Comparison of ENCODE assay signal across 9 mouse cellular contexts in genomic region chr19:43584788-43585187, GRCm38 (mm10). TPM values are rescaled to one million over a fixed set of nuclear protein-coding genes. Genes with fewer than 3 reads are reported as not detected.
A peak's percentile ranks its signal among the peaks of the same experiment; 100 is the strongest.
DNase-seq lines count a peak whose midpoint lies in the region; ATAC-seq lines count a peak whose summit lies in the region.
"Had no signal": no experiment of that assay in that cellular context is flagged by ENCODE, and none has a peak within 500 bp of the region (broad histone marks: within the 10 kb centered on the region; RNA-seq: fewer than 3 reads in every experiment).

No protein-coding gene starts in this region.

- ATAC-seq in hindbrain, embryonic 12.5 days (ENCODE audit: low FRiP score), result no peak
- no peak for ATAC-seq in hindbrain, embryonic 14.5 days (ENCODE audit: low FRiP score)
- peak; percentile 15; the same call in 1 of the 2 replicates for ATAC-seq in heart, embryonic 12.5 days (ENCODE audit: insufficient number of reproducible peaks, low FRiP score)
- no peak for ATAC-seq in midbrain, embryonic 13.5 days
- no peak for ATAC-seq in CD4-positive, CD25-positive, alpha-beta regulatory T cell, adult 4 months

- WGBS in hindbrain, embryonic 12.5 days, result 2% methylated on average over 13 of the region's 13 CpGs
- WGBS in hindbrain, embryonic 14.5 days, result 4% methylated on average over 13 of the region's 13 CpGs
- WGBS in heart, embryonic 12.5 days, result 2% methylated on average over 13 of the region's 13 CpGs
- 5% methylated on average over 13 of the region's 13 CpGs for WGBS in midbrain, embryonic 13.5 days

- H3K27ac ChIP-seq in hindbrain, embryonic 12.5 days, result no peak overlapping the region
- no peak overlapping the region for H3K27ac ChIP-seq in hindbrain, embryonic 14.5 days
- no peak overlapping the region for H3K27ac ChIP-seq in heart, embryonic 12.5 days (ENCODE audit: poor library complexity, severe bottlenecking)
- no peak overlapping the region for H3K27ac ChIP-seq in midbrain, embryonic 13.5 days

- peaks cover 79% of the 10 kb centered on the region for H3K27me3 ChIP-seq in hindbrain, embryonic 12.5 days
- H3K27me3 ChIP-seq in hindbrain, embryonic 14.5 days (ENCODE audit: control insufficient read depth, insufficient read depth, low read length), result peaks cover 75% of the 10 kb centered on the region
- H3K27me3 ChIP-seq in heart, embryonic 12.5 days (replicated peaks), result peaks cover 82% of the 10 kb centered on the region
- H3K27me3 ChIP-seq in midbrain, embryonic 13.5 days, result peaks cover 95% of the 10 kb centered on the region
- H3K27me3 ChIP-seq: CH12.LX had no signal

- no peaks in the 10 kb centered on the region for H3K4me1 ChIP-seq in hindbrain, embryonic 12.5 days
- no peaks in the 10 kb centered on the region for H3K4me1 ChIP-seq in hindbrain, embryonic 14.5 days (replicated peaks; ENCODE audit: control insufficient read depth, insufficient read depth, low read length)
- peaks cover 13% of the 10 kb centered on the region; the same call in 1 of the 2 replicates for H3K4me1 ChIP-seq in heart, embryonic 12.5 days (replicated peaks)
- peaks cover 7% of the 10 kb centered on the region for H3K4me1 ChIP-seq in midbrain, embryonic 13.5 days (replicated peaks)

- peak overlapping the region; percentile 27; the same call in 1 of the 2 replicates for H3K4me2 ChIP-seq in hindbrain, embryonic 12.5 days (replicated peaks)
- H3K4me2 ChIP-seq in hindbrain, embryonic 14.5 days (replicated peaks), result no peak overlapping the region
- peak overlapping the region; percentile 58 for H3K4me2 ChIP-seq in heart, embryonic 12.5 days
- peak overlapping the region; percentile 21; the same call in 1 of the 2 replicates for H3K4me2 ChIP-seq in midbrain, embryonic 13.5 days (replicated peaks)

- no peaks in the 10 kb centered on the region for H3K9me3 ChIP-seq in hindbrain, embryonic 12.5 days (replicated peaks)
- H3K9me3 ChIP-seq in hindbrain, embryonic 14.5 days (ENCODE audit: control insufficient read depth, low read length), result no peaks in the 10 kb centered on the region
- H3K9me3 ChIP-seq in heart, embryonic 12.5 days (replicated peaks), result no peaks in the 10 kb centered on the region
- no peaks in the 10 kb centered on the region for H3K9me3 ChIP-seq in midbrain, embryonic 13.5 days

- no peak for DNase-seq in hindbrain, embryonic 14.5 days (ENCODE audit: low spot score)
- peak; percentile 69 to 75 for DNase-seq in kidney, postnatal 4 days
- DNase-seq in cerebellum, postnatal 25 days, result no peak
- no peak for DNase-seq in ovary, postnatal 14 days (ENCODE audit: low spot score)

- no peak overlapping the region for H3K4me3 ChIP-seq in hindbrain, embryonic 12.5 days
- no peak overlapping the region for H3K4me3 ChIP-seq in hindbrain, embryonic 14.5 days (replicated peaks; ENCODE audit: low read length)
- H3K4me3 ChIP-seq in heart, embryonic 12.5 days, result peak overlapping the region; percentile 32
- no peak overlapping the region for H3K4me3 ChIP-seq in midbrain, embryonic 13.5 days (replicated peaks)

- H3K9ac ChIP-seq in hindbrain, embryonic 12.5 days, result no peak overlapping the region
- no peak overlapping the region for H3K9ac ChIP-seq in hindbrain, embryonic 14.5 days
- H3K9ac ChIP-seq in heart, embryonic 12.5 days, result no peak overlapping the region
- no peak overlapping the region for H3K9ac ChIP-seq in midbrain, embryonic 13.5 days (replicated peaks)

- H3K36me3 ChIP-seq in hindbrain, embryonic 12.5 days, result no peaks in the 10 kb centered on the region
- H3K36me3 ChIP-seq in hindbrain, embryonic 14.5 days (replicated peaks; ENCODE audit: control insufficient read depth, insufficient read depth), result no peaks in the 10 kb centered on the region
- no peaks in the 10 kb centered on the region for H3K36me3 ChIP-seq in heart, embryonic 12.5 days
- no peaks in the 10 kb centered on the region for H3K36me3 ChIP-seq in midbrain, embryonic 13.5 days

RNA-seq across cellular contexts. Expression of gene Nkx2-3, which starts 27.3 kb away (rescaled TPM):
- polyA plus RNA-seq in hindbrain, embryonic 12.5 days (2016; fragmentation: Nextera tagmentation; extraction: Ambion mirVana), result 0.21 and 0.22 TPM in 2 replicates
- not detected in 2 replicates for polyA plus RNA-seq in hindbrain, embryonic 14.5 days (2014; fragmentation: Nextera tagmentation; extraction: Ambion mirVana)
- polyA plus RNA-seq in heart, embryonic 12.5 days (2016; fragmentation: Nextera tagmentation; extraction: Ambion mirVana), result not detected in 2 replicates
- polyA plus RNA-seq in midbrain, embryonic 13.5 days (2015; fragmentation: Nextera tagmentation; extraction: Ambion mirVana), result 0.85 and 1.0 TPM in 2 replicates
- not detected for polyA plus RNA-seq in CD4-positive, CD25-positive, alpha-beta regulatory T cell, adult 4 months (2017; shearing (Covaris generic))

Comparison
In these comparisons a context has a peak if more than half of its experiments do, and no peak if none do; other contexts are left out.
1. DNase-seq: peak in kidney, postnatal 4 days (2 of 2); none in hindbrain, embryonic 14.5 days (single experiment), cerebellum, postnatal 25 days (0 of 2) and ovary, postnatal 14 days (single experiment).